Mouse (Mus musculus): ENCODE results near the gene Cmtm2b.

Cmtm2b gene

GRCm38 (mm10) chr8:104341678-104342077 lies 19.6 kb downstream of the Cmtm2b start:
- no peak for DNase-seq (ENCODE audit: low read depth, low spot score)

GRCm38 (mm10) chr8:104342426-104342825 lies 20.4 kb downstream of the Cmtm2b start:
- peak; percentile 21 for DNase-seq (ENCODE audit: low read depth, low spot score)

DNA sequence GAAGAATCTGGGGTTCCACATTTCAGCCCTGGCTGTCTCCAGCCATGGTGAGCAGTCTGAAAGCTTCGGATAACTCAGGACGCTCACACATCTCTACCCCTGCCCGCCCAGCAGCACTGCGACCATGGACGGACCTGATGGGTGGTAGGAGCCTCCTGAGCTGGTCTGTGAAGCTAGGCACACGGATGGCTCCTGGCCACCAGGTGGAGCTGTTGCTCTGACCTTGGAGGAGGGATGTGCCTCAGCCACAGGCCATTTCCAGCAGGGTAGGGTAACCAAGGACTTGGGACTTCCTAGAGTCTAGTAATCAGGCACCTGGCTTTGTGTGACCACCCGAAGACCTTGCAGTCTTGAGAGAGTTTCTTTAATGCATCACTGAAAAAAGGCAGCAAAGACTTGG lies 21.9 kb downstream of the Cmtm2b start:
- DNase-seq (ENCODE audit: low read depth, low spot score) = peak; percentile 95

DNA sequence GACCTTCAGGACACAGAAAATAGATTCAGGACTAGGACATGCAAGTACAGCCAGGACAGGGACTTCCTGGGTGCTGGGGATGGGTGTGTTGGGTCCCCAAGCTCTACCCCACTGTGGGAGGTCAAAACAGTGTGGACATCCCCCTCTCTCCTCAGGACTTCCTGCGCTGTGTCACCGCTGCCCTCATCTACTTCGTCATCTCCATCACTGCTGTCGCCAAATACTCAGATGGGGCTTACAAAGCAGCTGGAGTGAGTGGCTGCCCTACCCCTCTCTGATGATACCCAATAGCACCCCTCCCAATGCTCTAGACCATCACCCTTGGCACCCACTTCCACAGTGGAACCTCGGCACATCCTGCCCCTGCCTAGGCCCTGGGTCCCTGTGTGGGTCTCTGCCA lies 22.6 kb downstream of the Cmtm2b start:
- no peak for DNase-seq (ENCODE audit: low read depth, low spot score)

GRCm38 (mm10) chr8:104346706-104347105 lies 24.7 kb downstream of the Cmtm2b start:
- no peak for DNase-seq (ENCODE audit: low read depth, low spot score)

DNA sequence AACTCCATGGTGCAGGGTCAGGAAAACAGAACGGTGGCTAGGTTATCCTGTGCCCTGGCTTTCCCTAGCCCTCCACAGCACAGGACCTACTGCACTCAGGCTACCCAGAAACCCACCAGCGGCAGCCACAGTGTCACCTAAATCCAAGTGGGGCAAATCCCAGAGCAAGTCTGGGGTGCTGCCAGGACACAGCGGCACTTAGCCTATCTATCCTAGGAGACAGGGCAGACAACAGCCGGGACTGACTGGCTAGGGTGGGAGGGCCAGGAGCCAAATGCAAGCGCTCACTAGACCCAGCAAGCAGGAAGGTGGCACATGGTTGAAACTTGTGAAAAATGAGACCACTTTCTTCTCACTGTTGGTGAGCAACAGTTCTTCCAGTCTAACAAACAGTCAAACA lies 26.9 kb downstream of the Cmtm2b start:
- DNase-seq (ENCODE audit: low read depth, low spot score) = no peak

- no peak for DNase-seq (ENCODE audit: low read depth, low spot score)
Measured at GRCm38 (mm10) chr8:104350047-104350446, 28.0 kb downstream of the Cmtm2b start.

GRCm38 (mm10) chr8:104353186-104353585 lies 31.2 kb downstream of the Cmtm2b start:
- DNase-seq (ENCODE audit: low read depth, low spot score) = no peak

DNA sequence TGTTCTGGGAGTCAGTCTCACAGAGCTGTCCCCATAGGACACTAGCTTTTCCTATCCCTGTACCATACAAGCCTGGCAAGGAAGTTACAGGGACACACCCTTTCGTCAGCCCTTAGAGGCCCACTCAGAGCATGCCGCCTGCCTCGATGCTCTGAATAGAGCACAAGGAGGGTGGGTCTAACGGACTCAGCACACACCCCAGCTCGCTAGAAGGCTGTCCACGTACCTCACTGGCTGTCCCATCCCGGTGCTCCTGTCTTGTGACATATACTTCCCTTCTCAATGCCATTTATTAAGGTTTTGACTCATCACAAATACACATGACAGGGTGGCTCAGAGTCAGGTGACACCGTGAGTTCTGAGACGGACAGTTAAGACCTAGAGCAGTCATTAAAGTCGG lies 32.5 kb downstream of the Cmtm2b start:
- DNase-seq (ENCODE audit: low read depth, low spot score) = no peak

DNA sequence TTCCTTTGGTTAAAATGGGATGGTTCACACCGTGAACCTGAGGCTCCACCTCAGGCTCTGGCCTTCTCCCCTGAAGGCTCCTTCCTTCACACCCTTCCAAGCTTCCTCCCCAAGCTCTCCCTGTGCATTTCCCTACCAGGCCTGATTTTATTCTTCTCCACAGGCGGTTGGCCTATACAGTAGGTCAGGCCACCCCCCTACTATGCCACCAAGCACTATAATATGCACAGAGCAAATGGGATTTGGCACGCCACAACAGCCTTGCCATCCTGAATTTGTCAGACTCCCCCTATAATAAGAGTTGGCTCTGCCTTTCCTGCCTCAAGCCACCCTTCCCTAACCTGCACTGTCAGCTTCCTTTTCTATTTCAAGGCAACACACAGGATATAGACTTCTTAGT lies 36.6 kb downstream of the Cmtm2b start:
- no peak for DNase-seq (ENCODE audit: low read depth, low spot score)

- no peak for DNase-seq (ENCODE audit: low read depth, low spot score)
Measured at GRCm38 (mm10) chr8:104359778-104360456, 37.9 kb downstream of the Cmtm2b start.

DNA sequence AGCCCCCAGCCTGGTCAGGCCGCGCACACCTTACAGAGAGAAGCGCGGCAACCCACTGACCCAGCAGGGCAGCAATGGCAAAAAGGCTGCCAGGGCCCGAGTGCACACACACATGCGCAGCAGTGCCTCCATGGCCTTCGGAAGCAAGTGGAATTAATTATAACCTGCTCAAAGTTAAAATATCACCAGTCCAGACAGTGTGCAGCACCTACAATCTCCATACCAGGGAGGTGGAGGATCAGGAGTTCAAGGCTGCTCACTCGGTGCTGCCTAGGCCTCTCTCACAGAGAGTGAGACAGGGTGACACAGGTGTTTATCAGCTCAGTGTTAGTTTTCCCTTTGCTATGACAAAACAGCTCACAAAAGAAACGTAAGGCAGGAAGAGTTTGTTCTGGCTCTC lies 43.7 kb downstream of the Cmtm2b start:
- DNase-seq (ENCODE audit: low read depth, low spot score) = no peak

- DNase-seq (ENCODE audit: low read depth, low spot score) = no peak
Measured at GRCm38 (mm10) chr8:104367398-104367797, 45.4 kb downstream of the Cmtm2b start.

DNA sequence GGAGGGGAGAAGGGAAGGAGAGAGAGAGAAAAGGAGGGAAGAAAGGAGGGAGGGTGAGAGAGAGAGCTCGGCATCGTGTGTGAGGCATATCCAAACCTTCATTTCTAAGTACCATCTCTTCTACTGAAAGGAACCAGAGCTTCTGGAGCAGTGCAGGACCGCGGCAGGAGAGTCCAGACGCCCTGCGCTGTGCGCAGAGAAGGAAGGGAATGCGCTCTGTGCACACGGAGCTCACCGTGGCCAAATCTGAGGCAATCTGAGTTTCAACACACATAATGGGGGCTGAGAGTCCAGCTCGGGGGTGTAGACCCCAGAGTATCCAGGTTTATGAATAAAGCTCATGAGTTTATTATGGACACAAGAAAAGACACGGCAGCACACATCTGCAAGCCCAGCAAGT lies 47.6 kb downstream of the Cmtm2b start:
- DNase-seq (ENCODE audit: low read depth, low spot score) = no peak

DNA sequence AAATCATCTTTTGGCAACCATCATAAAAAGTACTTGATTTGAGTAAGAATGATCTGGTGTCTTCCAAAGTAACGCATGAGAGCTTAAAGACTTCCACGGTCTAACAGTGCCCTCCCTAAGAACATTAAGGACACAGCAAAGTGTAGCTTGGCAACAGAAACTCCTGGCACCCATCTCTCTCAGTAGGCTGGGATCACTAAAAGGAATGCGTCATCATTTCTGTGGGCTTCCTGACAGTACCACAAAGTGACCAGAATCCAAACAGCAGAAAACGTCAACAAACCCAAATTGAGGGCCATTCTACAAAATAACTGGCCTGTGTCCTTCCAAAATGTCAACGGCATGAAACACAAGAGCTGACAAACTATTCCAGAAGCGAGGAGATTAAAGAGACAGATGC lies 48.0 kb downstream of the Cmtm2b start:
- DNase-seq (ENCODE audit: low read depth, low spot score) = peak; percentile 37

- DNase-seq (ENCODE audit: low read depth, low spot score) = no peak
Measured at GRCm38 (mm10) chr8:104371121-104371520, 49.1 kb downstream of the Cmtm2b start.

DNA sequence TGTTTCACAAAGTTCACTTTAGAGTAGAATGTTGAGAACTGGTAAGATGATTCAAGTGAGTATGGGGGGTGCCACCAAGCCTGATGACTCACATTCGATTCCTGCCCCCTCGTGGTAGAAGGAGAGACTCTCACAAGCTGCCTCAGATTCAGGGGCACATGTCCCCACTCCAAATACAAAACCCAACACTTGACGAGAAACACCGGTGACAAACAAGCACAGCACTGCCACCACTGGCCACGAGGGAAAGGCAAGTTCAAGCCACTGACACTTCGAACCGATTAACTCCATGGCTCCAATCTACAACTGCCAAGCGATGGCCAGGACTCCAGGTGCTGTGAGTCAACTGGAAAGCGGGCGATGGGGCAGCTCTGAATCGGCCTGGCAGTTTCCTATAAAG lies 51.7 kb downstream of the Cmtm2b start:
- no peak for DNase-seq (ENCODE audit: low read depth, low spot score)

- DNase-seq (ENCODE audit: low read depth, low spot score) = no peak
Measured at GRCm38 (mm10) chr8:104374269-104374668, 52.2 kb downstream of the Cmtm2b start.

DNA sequence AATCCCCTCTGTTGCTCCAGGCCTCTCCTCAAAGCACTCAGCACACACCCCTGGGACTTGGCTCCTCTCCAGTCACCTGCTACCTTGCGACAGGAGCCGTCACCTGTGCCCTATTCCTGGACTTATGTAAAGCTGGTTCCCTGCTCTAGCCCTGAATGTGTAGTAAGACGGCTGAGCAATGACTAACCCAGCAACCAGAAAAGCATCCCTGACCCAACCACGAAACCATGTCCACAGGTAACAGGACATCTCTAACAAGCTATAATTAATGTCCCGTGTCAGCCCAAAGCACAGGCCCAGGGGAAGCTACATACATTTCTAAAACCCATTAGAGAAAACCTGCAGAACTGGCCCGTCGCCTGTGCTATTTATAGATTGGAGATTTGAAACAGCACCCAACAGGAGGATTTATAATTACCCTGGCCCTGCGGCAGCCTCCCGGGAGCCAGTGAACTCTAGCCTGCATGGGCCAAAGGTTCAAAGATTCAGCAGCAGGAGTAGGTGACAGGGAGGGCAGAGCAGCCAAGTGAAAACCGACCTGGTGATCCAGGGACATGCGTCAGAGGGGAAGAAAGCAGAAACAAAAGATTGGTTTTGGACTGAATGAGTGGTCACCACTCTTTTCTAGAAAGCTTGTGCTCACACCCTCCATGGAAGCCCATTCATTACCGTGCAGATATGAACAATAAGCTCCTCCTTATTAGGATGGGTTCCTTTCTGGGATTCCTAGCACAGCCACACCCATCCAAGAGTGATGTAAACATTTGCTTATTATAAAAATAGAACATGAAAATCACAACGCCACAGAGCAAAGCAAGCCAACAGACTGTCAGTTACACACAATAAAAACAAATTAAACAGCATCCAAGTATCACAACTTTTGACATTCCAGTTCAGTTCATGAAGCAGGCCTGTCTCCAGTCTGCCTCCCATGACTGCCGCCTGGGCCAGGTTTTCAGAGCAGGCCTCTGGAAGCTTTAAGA lies 53.1 kb downstream of the Cmtm2b start:
- no peak for DNase-seq (ENCODE audit: low read depth, low spot score)

- no peak for DNase-seq (ENCODE audit: low read depth, low spot score)
Measured at GRCm38 (mm10) chr8:104375959-104376358, 53.9 kb downstream of the Cmtm2b start.

GRCm38 (mm10) chr8:104376669-104377068 lies 54.6 kb downstream of the Cmtm2b start:
- no peak for DNase-seq (ENCODE audit: low read depth, low spot score)

DNA sequence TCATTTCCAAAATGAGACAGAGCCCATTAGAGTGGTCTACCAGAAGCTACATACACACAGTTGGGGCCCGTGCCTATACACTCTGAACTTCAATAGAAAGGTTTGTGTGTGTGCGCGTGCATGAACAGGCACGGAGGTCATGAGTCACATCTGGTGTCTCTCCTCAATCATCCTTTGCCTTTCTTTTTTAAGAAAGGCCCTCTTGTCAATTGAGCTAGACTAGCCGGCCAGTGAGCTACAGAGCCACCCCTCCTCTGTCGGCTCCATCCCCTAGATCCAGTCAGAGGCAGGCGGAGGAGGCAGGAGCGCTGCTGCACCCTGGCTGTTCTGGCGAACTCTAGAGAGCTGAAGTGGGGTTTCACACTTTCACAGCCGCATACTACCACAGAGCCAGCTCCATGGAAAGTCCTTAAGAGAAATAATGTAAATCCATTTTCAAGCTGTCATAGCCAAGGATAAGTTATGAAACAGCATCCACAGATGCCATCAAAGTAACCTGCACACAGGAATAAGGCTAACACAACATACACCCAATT lies 57.3 kb downstream of the Cmtm2b start:
- DNase-seq (ENCODE audit: low read depth, low spot score) = no peak

GRCm38 (mm10) chr8:104380269-104380668 lies 58.2 kb downstream of the Cmtm2b start:
- no peak for DNase-seq (ENCODE audit: low read depth, low spot score)
